Mouse (Mus musculus) heart, adult 2 months (tissue): ENCODE results near the gene Zfp867.

Source experiments
- CTCF ChIP-seq: fragments of 200-600 bp; IDR thresholded peaks from 2 replicates; pipeline ENCODE4 v1.8.1; 2022; ENCODE audit warnings: antibody characterized with exemption, mild to moderate bottlenecking, moderate library complexity
- POLR2A ChIP-seq: fragments of 200-500 bp; IDR thresholded peaks from 2 replicates; pipeline ENCODE4 v1.6.1; 2011; ENCODE audit warnings: mild to moderate bottlenecking, low read depth, low read length, control low read depth; ENCODE audit not compliant: insufficient read depth

GRCm38 (mm10) chr11:59506713-59507074 is 34.4 kb upstream of the Zfp867 start:
- TF ChIP-seq CTCF (no peak), POLR2A (no peak)
